Mouse (Mus musculus) stomach, postnatal 0 days (tissue): ENCODE results near the gene Shank3. TPM values are rescaled to one million over a fixed set of nuclear protein-coding genes. Genes with fewer than 3 reads are reported as not detected.

Experiments used
- ATAC-seq: fragments of 200-750 bp; cut with Nextera tagmentation; 2 replicates; pipeline ENCODE4 v1.8.0; 2017; ENCODE audit not compliant: low FRiP score, low TSS enrichment
- DNase-seq: peaks from one replicate; pipeline ENCODE4 v3.0.0-alpha.2; 2016; ENCODE audit warnings: low spot score
- H3K27ac ChIP-seq: fragments of 300-500 bp; sonication (generic); replicated peaks from 2 replicates; pipeline ENCODE4 v1.5.1; 2014; ENCODE audit warnings: mild to moderate bottlenecking, control low read depth
- H3K27me3 ChIP-seq: fragments of 300-500 bp; sonication (generic); 2 replicates; pipeline ENCODE4 v1.6.1; 2014; ENCODE audit warnings: low read length; ENCODE audit not compliant: control insufficient read depth, insufficient read depth
- H3K36me3 ChIP-seq: fragments of 300-500 bp; sonication (generic); 2 replicates; pipeline ENCODE4 v1.6.1; 2014; ENCODE audit warnings: low read length, mixed read lengths; ENCODE audit not compliant: control insufficient read depth, insufficient read depth
- H3K4me1 ChIP-seq: fragments of 300-500 bp; sonication (generic); replicated peaks from 2 replicates; pipeline ENCODE4 v1.6.1; 2014; ENCODE audit warnings: antibody characterized with exemption; ENCODE audit not compliant: control insufficient read depth, insufficient read depth
- H3K4me2 ChIP-seq: fragments of 300-500 bp; sonication (generic); replicated peaks from 2 replicates; pipeline ENCODE4 v1.6.1; 2014; ENCODE audit warnings: low read depth, mild to moderate bottlenecking, control low read depth, moderate library complexity
- H3K4me3 ChIP-seq: fragments of 300-500 bp; sonication (generic); 2 replicates; pipeline ENCODE4 v1.5.1; 2014; ENCODE audit warnings: low read depth, low read length, control low read depth
- H3K9ac ChIP-seq: fragments of 300-500 bp; sonication (generic); 2 replicates; pipeline ENCODE4 v1.6.1; 2014; ENCODE audit warnings: mild to moderate bottlenecking, low read length, control low read depth, mixed read lengths
- H3K9me3 ChIP-seq: fragments of 300-500 bp; sonication (generic); 2 replicates; pipeline ENCODE4 v1.6.1; 2016; ENCODE audit warnings: low read length; ENCODE audit not compliant: control insufficient read depth
- CTCF ChIP-seq: IDR thresholded peaks from 2 replicates; pipeline ENCODE4 v1.5.1; 2016; ENCODE audit warnings: antibody characterized with exemption, low read depth, mild to moderate bottlenecking, moderate library complexity
- EP300 ChIP-seq: optimal IDR thresholded peaks from 2 replicates; pipeline ENCODE3; 2016; ENCODE audit warnings: antibody characterized with exemption
- WGBS: fragments of 180-500 bp; shearing (Covaris S2); extraction: QIAGEN DNeasy Blood & Tissue Kit; methylation state at CpG from one replicate; pipeline ENCODE4 v1.1.7; 2014; 5-methylcytosine and 5-hydroxymethylcytosine counted together
- polyA plus RNA-seq: library from polyadenylated mRNA; unstranded; fragments of >200 nt; fragmentation: Nextera tagmentation; extraction: Ambion mirVana; gene quantifications from 2 replicates; pipeline ENCODE4 v1.2.1, GENCODE M21; 2015

Gene Shank3
- polyA plus RNA-seq, 1 experiment from 2014 or later = 0.40 TPM

GRCm38 (mm10) chr15:89504838-89505237 is 5.4 kb downstream of the Shank3 start:
- Histone ChIP-seq H3K27me3 (no peaks in the 10 kb centered on the region; the same call in 1 of the 2 replicates), H3K4me2 (no peak overlapping the region), H3K27ac (no peak overlapping the region), H3K9ac (no peak overlapping the region), H3K36me3 (no peaks in the 10 kb centered on the region), H3K4me1 (no peaks in the 10 kb centered on the region), H3K9me3 (no peaks in the 10 kb centered on the region), H3K4me3 (no peak overlapping the region)
- ATAC-seq (no peak), DNase-seq (no peak)
- WGBS = 90% methylated on average over 9 of the region's 9 CpGs
- TF ChIP-seq EP300 = no peak
- TF ChIP-seq CTCF = no peak

DNA sequence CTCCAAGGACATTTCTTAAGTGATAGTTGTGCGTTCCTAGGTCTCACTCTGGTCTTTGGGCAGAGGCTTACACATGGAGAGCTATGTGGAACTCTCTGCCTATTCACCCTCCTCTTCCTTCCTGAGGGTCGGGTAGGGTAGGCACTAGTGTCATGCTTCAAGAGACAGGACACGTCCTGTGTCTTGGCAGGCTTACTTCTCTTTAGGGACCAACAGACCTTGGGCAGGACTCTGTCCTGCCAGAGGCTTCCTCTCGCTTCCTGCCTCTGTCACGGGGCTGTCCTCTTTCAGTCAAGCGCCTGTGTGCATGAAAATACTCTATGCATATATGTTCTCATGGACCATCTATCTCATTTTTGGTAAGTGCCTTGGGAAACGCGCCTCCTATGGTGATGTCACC is 8.3 kb downstream of the Shank3 start:
- H3K4me3 ChIP-seq = no peak overlapping the region
- H3K27ac ChIP-seq = no peak overlapping the region
- no peak overlapping the region for H3K9ac ChIP-seq
- no peak for TF ChIP-seq CTCF
- no peak for TF ChIP-seq EP300
- H3K27me3 ChIP-seq = no peaks in the 10 kb centered on the region
- no peaks in the 10 kb centered on the region for H3K36me3 ChIP-seq
- DNase-seq (no peak), ATAC-seq (no peak)
- no peak overlapping the region for H3K4me2 ChIP-seq
- no peaks in the 10 kb centered on the region for H3K9me3 ChIP-seq
- no peaks in the 10 kb centered on the region for H3K4me1 ChIP-seq
- WGBS = 90% methylated on average over 8 of the region's 8 CpGs

DNA sequence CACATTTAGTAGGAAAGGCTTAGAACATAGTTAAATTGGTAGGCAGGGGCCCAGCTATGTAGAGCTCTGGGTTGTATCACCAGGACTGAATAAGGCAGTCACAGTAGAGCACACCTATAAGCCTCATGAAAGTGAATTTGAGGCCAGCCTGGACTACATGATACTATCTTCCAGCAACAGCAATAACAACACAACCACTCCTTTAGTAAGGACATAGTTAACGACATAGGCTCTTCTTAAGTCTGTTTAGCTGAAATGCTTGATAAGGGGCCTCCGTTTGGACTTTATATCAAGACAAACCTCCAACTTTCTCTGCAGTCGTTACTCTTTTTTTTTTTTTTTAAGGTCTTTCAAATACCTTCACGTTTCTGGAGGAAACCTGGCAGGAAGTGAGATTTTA is 13.3 kb downstream of the Shank3 start:
- Histone ChIP-seq H3K27ac (no peak overlapping the region), H3K9ac (no peak overlapping the region), H3K4me1 (no peaks in the 10 kb centered on the region), H3K9me3 (no peaks in the 10 kb centered on the region), H3K27me3 (no peaks in the 10 kb centered on the region), H3K4me2 (no peak overlapping the region), H3K36me3 (no peaks in the 10 kb centered on the region), H3K4me3 (no peak overlapping the region)
- 73% methylated on average over 4 of the region's 4 CpGs for WGBS
- DNase-seq (no peak), ATAC-seq (no peak)
- no peak for TF ChIP-seq EP300
- TF ChIP-seq CTCF = no peak

- ATAC-seq = no peak
- no peak overlapping the region for H3K9ac ChIP-seq
- no peak overlapping the region for H3K27ac ChIP-seq
- no peaks in the 10 kb centered on the region for H3K36me3 ChIP-seq
- H3K27me3 ChIP-seq = peaks cover 4% of the 10 kb centered on the region; the same call in 1 of the 2 replicates
- TF ChIP-seq EP300 (no peak), CTCF (no peak)
- 82% methylated on average over 7 of the region's 7 CpGs for WGBS
- H3K4me2 ChIP-seq = no peak overlapping the region
- DNase-seq = no peak
- H3K4me3 ChIP-seq = no peak overlapping the region
- H3K9me3 ChIP-seq = no peaks in the 10 kb centered on the region
- H3K4me1 ChIP-seq = no peaks in the 10 kb centered on the region
Observed at GRCm38 (mm10) chr15:89521951-89522350, 22.5 kb downstream of the Shank3 start.

- ATAC-seq (no peak), DNase-seq (no peak)
- no peaks in the 10 kb centered on the region for H3K4me1 ChIP-seq
- peaks cover 4% of the 10 kb centered on the region; the same call in 1 of the 2 replicates for H3K27me3 ChIP-seq
- no peaks in the 10 kb centered on the region for H3K36me3 ChIP-seq
- H3K27ac ChIP-seq = no peak overlapping the region
- no peaks in the 10 kb centered on the region for H3K9me3 ChIP-seq
- WGBS = 88% methylated on average over 10 of the region's 10 CpGs
- TF ChIP-seq CTCF = no peak
- no peak overlapping the region for H3K9ac ChIP-seq
- H3K4me2 ChIP-seq = no peak overlapping the region
- H3K4me3 ChIP-seq = no peak overlapping the region
Observed at GRCm38 (mm10) chr15:89522566-89523282, 23.3 kb downstream of the Shank3 start.

GRCm38 (mm10) chr15:89523283-89523832 is 23.9 kb downstream of the Shank3 start:
- Histone ChIP-seq H3K9me3 (no peaks in the 10 kb centered on the region), H3K36me3 (no peaks in the 10 kb centered on the region), H3K9ac (no peak overlapping the region), H3K4me2 (peak overlapping the region; percentile 83), H3K4me1 (no peaks in the 10 kb centered on the region), H3K4me3 (peak overlapping the region; percentile 40), H3K27me3 (peaks cover 4% of the 10 kb centered on the region; the same call in 1 of the 2 replicates), H3K27ac (no peak overlapping the region)
- ATAC-seq = peak; percentile 37; the same call in 1 of the 2 replicates
- no peak for DNase-seq
- WGBS = 24% methylated on average over 17 of the region's 47 CpGs
- TF ChIP-seq EP300 = no peak
